Mouse (Mus musculus): ENCODE results near the gene Prnd. TPM values are rescaled to one million over a fixed set of nuclear protein-coding genes. Genes with fewer than 3 reads are reported as not detected.

Prnd gene
- polyA plus RNA-seq, 1 experiment from 2014 or later = 3.5 TPM

DNA sequence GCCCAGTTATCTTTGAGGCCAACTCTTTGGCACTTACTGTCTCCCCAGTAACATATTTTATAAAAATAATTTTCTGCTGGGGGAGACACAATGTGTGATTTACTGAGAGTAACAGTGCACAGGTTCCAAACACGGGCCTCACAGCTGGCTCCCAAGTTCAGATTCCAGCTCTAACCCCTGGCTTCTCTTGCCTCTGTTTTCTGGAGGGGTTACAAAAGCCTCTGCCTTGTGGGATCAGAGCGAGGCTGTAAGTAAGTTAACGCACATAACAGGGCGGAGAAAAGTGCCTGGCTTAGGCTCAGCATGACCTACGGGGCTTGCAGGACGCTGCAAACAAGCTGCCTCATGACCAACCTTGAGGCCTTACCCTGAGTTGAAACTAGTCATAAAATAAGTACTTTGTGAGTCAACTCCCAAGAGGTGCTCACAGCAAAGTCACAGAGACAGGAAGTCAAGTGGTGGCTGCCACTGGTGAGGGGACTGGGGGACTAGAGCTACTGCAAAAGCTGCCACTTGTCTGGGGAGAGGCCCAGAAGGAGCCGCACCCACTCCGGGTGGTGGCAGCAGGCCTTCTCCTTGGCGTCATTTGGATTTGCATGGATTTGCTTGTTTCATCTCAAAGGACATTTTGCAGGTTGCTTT is 54.0 kb downstream of the Prnd start:
- H3K9ac ChIP-seq (replicated peaks; ENCODE audit: low read depth) = no peak overlapping the region
- peaks cover 30% of the 10 kb centered on the region for H3K4me1 ChIP-seq (ENCODE audit: insufficient read depth, low read depth, low read length)
- no peak overlapping the region for H3K4me3 ChIP-seq (ENCODE audit: low read depth, low read length)
- ATAC-seq (peak; percentile 62), DNase-seq (ENCODE audit: low spot score) (peak; percentile 89)
- H3K36me3 ChIP-seq (ENCODE audit: insufficient read depth, low read length) = peaks cover 7% of the 10 kb centered on the region; the same call in 1 of the 2 replicates
- H3K27me3 ChIP-seq (replicated peaks; ENCODE audit: insufficient read depth, low read length) = no peaks in the 10 kb centered on the region
- no peaks in the 10 kb centered on the region for H3K9me3 ChIP-seq (ENCODE audit: low read length)
- no peak for TF ChIP-seq CTCF (IDR thresholded peaks at IDR 0.05)
- peak; percentile 98 for TF ChIP-seq EP300 (IDR thresholded peaks at IDR 0.05)
- H3K27ac ChIP-seq (ENCODE audit: low read length) = peak overlapping the region; percentile 90
- no peak overlapping the region for H3K4me2 ChIP-seq (replicated peaks; ENCODE audit: low read depth, low read length)
- WGBS = 75% methylated on average over 9 of the region's 9 CpGs

DNA sequence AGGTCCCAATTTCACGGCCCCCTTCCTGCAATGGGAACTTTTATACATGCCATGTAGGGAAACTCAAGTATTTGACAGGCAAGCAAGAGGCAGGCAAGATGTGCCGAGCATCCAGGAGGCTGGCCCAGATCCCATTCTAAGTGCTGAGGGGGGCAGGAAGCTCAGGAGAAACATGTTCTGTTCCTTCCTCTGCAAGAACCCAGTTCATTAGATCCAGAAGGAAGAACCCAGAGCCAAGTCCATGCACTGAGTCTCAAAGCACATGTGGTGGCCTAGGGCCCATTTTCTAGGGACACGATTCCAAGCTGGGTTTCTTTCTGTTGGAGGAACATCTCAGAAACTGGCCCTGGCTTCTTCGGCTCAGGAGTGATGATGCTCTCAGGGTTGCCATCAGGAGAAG is 54.8 kb downstream of the Prnd start:
- Histone ChIP-seq H3K27ac (ENCODE audit: low read length) (peak overlapping the region; percentile 90), H3K4me2 (replicated peaks; ENCODE audit: low read depth, low read length) (no peak overlapping the region), H3K9me3 (ENCODE audit: low read length) (no peaks in the 10 kb centered on the region), H3K27me3 (replicated peaks; ENCODE audit: insufficient read depth, low read length) (no peaks in the 10 kb centered on the region), H3K36me3 (ENCODE audit: insufficient read depth, low read length) (peaks cover 4% of the 10 kb centered on the region; the same call in 1 of the 2 replicates), H3K9ac (replicated peaks; ENCODE audit: low read depth) (0 out of 2 replicates have a peak overlapping the region, but pooled peaks have one; percentile 2), H3K4me1 (ENCODE audit: insufficient read depth, low read depth, low read length) (peaks cover 30% of the 10 kb centered on the region), H3K4me3 (ENCODE audit: low read depth, low read length) (no peak overlapping the region)
- no peak for ATAC-seq
- WGBS = 63% methylated on average over 4 of the region's 4 CpGs
- no peak for DNase-seq (ENCODE audit: low spot score)
- TF ChIP-seq CTCF (IDR thresholded peaks at IDR 0.05) (no peak), EP300 (IDR thresholded peaks at IDR 0.05) (no peak)

Other genes with a start within 250 kb of the Prnd start
- gene Erv3, start 91.1 kb upstream of the Prnd start, polyA plus RNA-seq (2015; fragmentation: Nextera tagmentation; extraction: Ambion mirVana) = not detected in 2 replicates
- 135 and 142 TPM in 2 replicates for gene Prnp, start 40.9 kb upstream of the Prnd start, polyA plus RNA-seq (2015; fragmentation: Nextera tagmentation; extraction: Ambion mirVana)
- gene Prn, start 40.9 kb upstream of the Prnd start, polyA plus RNA-seq (2015; fragmentation: Nextera tagmentation; extraction: Ambion mirVana) = not detected in 2 replicates
- gene Rassf2, start 79.4 kb downstream of the Prnd start, polyA plus RNA-seq (2015; fragmentation: Nextera tagmentation; extraction: Ambion mirVana) = 10.0 and 15.2 TPM in 2 replicates
- gene Slc23a2, start 194.2 kb downstream of the Prnd start, polyA plus RNA-seq (2015; fragmentation: Nextera tagmentation; extraction: Ambion mirVana) = 26.6 and 35.8 TPM in 2 replicates

Data from lung, postnatal 0 days (tissue).